Mouse (Mus musculus) G1E (cell line): Measurements from ENCODE around the gene Phyhipl.

ENCODE experiments used
- CTCF ChIP-seq: IDR thresholded peaks from 2 replicates; pipeline ENCODE4 v1.5.1; 2012; ENCODE audit warnings: low read depth, low read length, inconsistent platforms, mixed read lengths
- GATA1 ChIP-seq: IDR thresholded peaks from 2 replicates; pipeline ENCODE4 v1.6.1; 2012; ENCODE audit warnings: borderline replicate concordance, low read length, inconsistent platforms, mixed read lengths
- TAL1 ChIP-seq: conservative IDR thresholded peaks from 2 replicates; pipeline ENCODE4 v1.6.1; 2012; ENCODE audit warnings: low read depth, low read length, inconsistent platforms, mixed read lengths

DNA sequence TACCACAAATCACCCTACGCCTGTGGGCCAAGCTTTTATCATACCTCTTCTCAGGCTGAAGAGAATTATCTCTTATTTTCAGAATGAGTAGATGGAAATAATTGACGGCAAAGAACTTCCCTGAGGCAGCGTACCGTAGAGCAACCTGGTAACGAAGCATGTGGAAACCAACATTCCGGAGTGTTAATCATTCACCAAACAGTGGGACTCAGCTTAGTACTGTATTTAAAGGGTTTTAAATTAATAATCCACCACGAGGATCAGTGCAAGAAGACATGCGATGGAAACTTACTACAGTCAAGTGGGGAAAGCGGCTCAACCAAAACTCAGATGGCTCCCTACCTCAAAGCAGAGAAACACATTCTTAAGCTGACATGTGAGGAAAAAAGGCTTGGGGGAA lies 12.6 kb downstream of the Phyhipl start:
- TF ChIP-seq GATA1 (no peak), CTCF (no peak), TAL1 (no peak)
